Mouse (Mus musculus) forebrain, embryonic 16.5 days (tissue): Measurements from ENCODE around the gene Ap2b1. TPM values are rescaled to one million over a fixed set of nuclear protein-coding genes. Genes with fewer than 3 reads are reported as not detected.
A peak's percentile ranks its signal among the peaks of the same experiment; 100 is the strongest.

Experiments
- ATAC-seq: fragments of 200-750 bp; cut with Nextera tagmentation; 2 replicates; pipeline ENCODE4 v1.8.0; 2017; ENCODE audit warnings: mild to moderate bottlenecking, moderate library complexity
- H3K27ac ChIP-seq: fragments of 300-500 bp; sonication (generic); 2 replicates; pipeline ENCODE4 v1.5.1; 2014; ENCODE audit warnings: low read length, control low read depth
- H3K27me3 ChIP-seq: fragments of 300-500 bp; sonication (generic); replicated peaks from 2 replicates; pipeline ENCODE4 v1.6.1; 2014; ENCODE audit warnings: low read length; ENCODE audit not compliant: control insufficient read depth, insufficient read depth
- H3K36me3 ChIP-seq: fragments of 300-500 bp; sonication (generic); 2 replicates; pipeline ENCODE4 v1.6.1; 2014; ENCODE audit not compliant: control insufficient read depth, insufficient read depth
- H3K4me1 ChIP-seq: fragments of 300-500 bp; sonication (generic); replicated peaks from 2 replicates; pipeline ENCODE4 v1.6.1; 2014; ENCODE audit warnings: low read length; ENCODE audit not compliant: control insufficient read depth, insufficient read depth
- H3K4me2 ChIP-seq: fragments of 300-500 bp; sonication (generic); 2 replicates; pipeline ENCODE4 v1.6.1; 2014; ENCODE audit warnings: mild to moderate bottlenecking, low read length, control low read depth
- H3K4me3 ChIP-seq: fragments of 300-500 bp; sonication (generic); replicated peaks from 2 replicates; pipeline ENCODE4 v1.5.1; 2014; ENCODE audit warnings: mild to moderate bottlenecking, low read length, control low read depth
- H3K9ac ChIP-seq: fragments of 300-500 bp; sonication (generic); replicated peaks from 2 replicates; pipeline ENCODE4 v1.6.1; 2014; ENCODE audit warnings: low read depth, low read length, control low read depth
- H3K9me3 ChIP-seq: fragments of 300-500 bp; sonication (generic); 2 replicates; pipeline ENCODE4 v1.6.1; 2016; ENCODE audit warnings: low read length; ENCODE audit not compliant: control insufficient read depth
- WGBS: fragments of 180-500 bp; shearing (Covaris S2); extraction: QIAGEN DNeasy Blood & Tissue Kit; methylation state at CpG from one replicate; pipeline ENCODE4 v1.1.7; 2014; 5-methylcytosine and 5-hydroxymethylcytosine counted together
- polyA plus RNA-seq: library from polyadenylated mRNA; unstranded; fragments of >200 nt; fragmentation: Nextera tagmentation; extraction: Ambion mirVana; gene quantifications from 2 replicates; pipeline ENCODE4 v1.2.1, GENCODE M21; 2015

Gene Ap2b1
- polyA plus RNA-seq, 1 experiment from 2014 or later = 122 TPM

- no peak overlapping the region for H3K27ac ChIP-seq
- H3K9ac ChIP-seq = no peak overlapping the region
- WGBS = 82% methylated on average over 7 of the region's 7 CpGs
- H3K4me3 ChIP-seq = no peak overlapping the region
- ATAC-seq = no peak
- no peaks in the 10 kb centered on the region; the same call in 1 of the 2 replicates for H3K4me1 ChIP-seq
- H3K36me3 ChIP-seq = peaks cover 17% of the 10 kb centered on the region
- H3K9me3 ChIP-seq = no peaks in the 10 kb centered on the region
- H3K27me3 ChIP-seq = no peaks in the 10 kb centered on the region
- no peak overlapping the region for H3K4me2 ChIP-seq
Observed at GRCm38 (mm10) chr11:83403787-83404186, 105.0 kb downstream of the Ap2b1 start.

- Histone ChIP-seq H3K4me3 (no peak overlapping the region), H3K27me3 (no peaks in the 10 kb centered on the region), H3K27ac (no peak overlapping the region), H3K9me3 (no peaks in the 10 kb centered on the region), H3K4me1 (peaks cover 17% of the 10 kb centered on the region), H3K9ac (no peak overlapping the region), H3K4me2 (no peak overlapping the region), H3K36me3 (peaks cover 13% of the 10 kb centered on the region)
- ATAC-seq = no peak
- WGBS = 72% methylated on average over 3 of the region's 3 CpGs
Observed at GRCm38 (mm10) chr11:83406391-83406790, 107.6 kb downstream of the Ap2b1 start.

- Histone ChIP-seq H3K4me1 (peaks cover 19% of the 10 kb centered on the region), H3K9me3 (no peaks in the 10 kb centered on the region), H3K27ac (no peak overlapping the region), H3K9ac (no peak overlapping the region), H3K36me3 (peaks cover 6% of the 10 kb centered on the region; the same call in 1 of the 2 replicates), H3K27me3 (no peaks in the 10 kb centered on the region), H3K4me2 (no peak overlapping the region), H3K4me3 (no peak overlapping the region)
- no peak for ATAC-seq
- WGBS = 50% methylated on average over 8 of the region's 8 CpGs
Observed at GRCm38 (mm10) chr11:83408242-83408641, 109.4 kb downstream of the Ap2b1 start.

- peaks cover 19% of the 10 kb centered on the region for H3K4me1 ChIP-seq
- peak; percentile 91 for ATAC-seq
- no peaks in the 10 kb centered on the region for H3K9me3 ChIP-seq
- 1% methylated on average over 31 of the region's 44 CpGs for WGBS
- H3K4me3 ChIP-seq = peak within 1 kb of the TSS; percentile 82
- H3K4me2 ChIP-seq = peak within 1 kb of the TSS; percentile 85
- no peaks in the 10 kb centered on the region for H3K36me3 ChIP-seq
- H3K27me3 ChIP-seq = no peaks in the 10 kb centered on the region
- no peak within 1 kb of the TSS for H3K27ac ChIP-seq
- peak within 1 kb of the TSS; percentile 85 for H3K9ac ChIP-seq
Observed at GRCm38 (mm10) chr11:83409087-83409754, 110.4 kb downstream of the Ap2b1 start, which contains the start of gene Rasl10b. Rasl10b (plus strand) TSS chr11:83409137.

- Histone ChIP-seq H3K36me3 (no peaks in the 10 kb centered on the region), H3K4me1 (peaks cover 19% of the 10 kb centered on the region), H3K9me3 (no peaks in the 10 kb centered on the region), H3K4me2 (peak overlapping the region; percentile 85), H3K27ac (no peak overlapping the region), H3K27me3 (no peaks in the 10 kb centered on the region), H3K4me3 (peak overlapping the region; percentile 82), H3K9ac (peak overlapping the region; percentile 85)
- ATAC-seq = peak; percentile 57
- WGBS = under 1% methylated on average over 35 of the region's 40 CpGs
Observed at GRCm38 (mm10) chr11:83409792-83410291, 111.0 kb downstream of the Ap2b1 start.

GRCm38 (mm10) chr11:83410510-83410909 lies 111.7 kb downstream of the Ap2b1 start:
- 35% methylated on average over 6 of the region's 6 CpGs for WGBS
- Histone ChIP-seq H3K9ac (peak overlapping the region; percentile 85; the same call in 1 of the 2 replicates), H3K4me1 (peaks cover 19% of the 10 kb centered on the region), H3K27ac (no peak overlapping the region), H3K9me3 (no peaks in the 10 kb centered on the region), H3K4me3 (peak overlapping the region; percentile 82), H3K4me2 (peak overlapping the region; percentile 85), H3K36me3 (no peaks in the 10 kb centered on the region), H3K27me3 (no peaks in the 10 kb centered on the region)
- no peak for ATAC-seq

- Histone ChIP-seq H3K9ac (no peak overlapping the region), H3K4me3 (no peak overlapping the region), H3K9me3 (no peaks in the 10 kb centered on the region), H3K27ac (no peak overlapping the region), H3K36me3 (no peaks in the 10 kb centered on the region), H3K4me2 (no peak overlapping the region), H3K4me1 (peaks cover 15% of the 10 kb centered on the region), H3K27me3 (peaks cover 14% of the 10 kb centered on the region)
- WGBS = 9% methylated on average over 5 of the region's 5 CpGs
- no peak for ATAC-seq
Observed at GRCm38 (mm10) chr11:83417080-83417479, 118.3 kb downstream of the Ap2b1 start.

DNA sequence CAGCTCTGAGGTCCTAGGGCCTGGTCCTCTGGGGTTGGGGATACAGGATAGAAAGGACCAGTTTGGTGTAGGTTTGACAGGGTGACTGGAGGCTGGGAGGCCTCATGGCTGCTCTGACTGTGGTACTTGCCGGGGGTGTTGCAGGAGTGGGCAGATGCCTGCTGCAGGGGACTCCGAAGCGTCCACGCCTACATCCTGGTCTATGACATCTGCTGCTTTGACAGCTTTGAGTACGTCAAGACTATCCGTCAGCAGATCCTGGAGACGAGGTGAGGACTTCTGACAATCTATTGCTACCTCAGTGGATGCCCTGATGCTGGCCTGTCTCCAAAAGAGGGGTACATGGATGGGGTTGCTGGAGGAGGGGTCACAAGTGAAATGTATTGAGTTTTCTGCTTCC lies 118.9 kb downstream of the Ap2b1 start:
- H3K9ac ChIP-seq = no peak overlapping the region
- H3K9me3 ChIP-seq = no peaks in the 10 kb centered on the region
- H3K4me3 ChIP-seq = no peak overlapping the region
- WGBS = 69% methylated on average over 7 of the region's 7 CpGs
- peaks cover 15% of the 10 kb centered on the region for H3K4me1 ChIP-seq
- H3K27ac ChIP-seq = no peak overlapping the region
- peaks cover 14% of the 10 kb centered on the region for H3K27me3 ChIP-seq
- H3K4me2 ChIP-seq = no peak overlapping the region
- no peak for ATAC-seq
- H3K36me3 ChIP-seq = no peaks in the 10 kb centered on the region

GRCm38 (mm10) chr11:83418566-83418965 lies 119.7 kb downstream of the Ap2b1 start:
- peaks cover 15% of the 10 kb centered on the region for H3K4me1 ChIP-seq
- H3K9ac ChIP-seq = peak overlapping the region; percentile 33
- H3K27ac ChIP-seq = no peak overlapping the region
- H3K36me3 ChIP-seq = no peaks in the 10 kb centered on the region
- WGBS = 6% methylated on average over 38 of the region's 38 CpGs
- peak overlapping the region; percentile 30 for H3K4me3 ChIP-seq
- H3K27me3 ChIP-seq = peaks cover 14% of the 10 kb centered on the region
- peak; percentile 78 for ATAC-seq
- H3K9me3 ChIP-seq = no peaks in the 10 kb centered on the region
- H3K4me2 ChIP-seq = peak overlapping the region; percentile 53
